Mouse (Mus musculus): Measurements from ENCODE around the gene Olfr1148. TPM values are rescaled to one million over a fixed set of nuclear protein-coding genes. Genes with fewer than 3 reads are reported as not detected.

The Olfr1148 gene
- not detected in 2 replicates for polyA plus RNA-seq (2015; fragmentation: Nextera tagmentation; extraction: Ambion mirVana)

DNA sequence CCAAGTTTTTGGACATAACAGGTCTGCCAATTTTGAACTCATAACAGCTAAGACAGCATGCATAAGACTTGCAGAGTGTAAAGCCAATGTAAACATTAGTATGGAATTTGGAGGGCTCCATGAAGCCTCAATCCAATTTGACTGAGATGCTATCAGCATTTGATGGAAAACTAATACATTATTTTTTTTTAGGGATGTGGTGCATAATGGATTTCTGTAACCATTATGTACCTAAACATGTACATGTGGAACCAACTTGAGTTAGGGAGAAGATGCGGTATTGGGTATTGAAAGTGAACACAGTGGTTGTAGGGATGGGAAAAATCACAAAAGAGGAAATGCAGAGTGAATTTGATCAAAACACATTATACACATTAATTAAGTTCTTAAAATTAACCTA lies at the start of gene Olfr1148:
TSS of gene Olfr1148 (plus strand) at position 301 of the 400 bp plus-strand sequence.
- Histone ChIP-seq H3K9me3 (replicated peaks) (no peaks in the 10 kb centered on the region), H3K4me3 (replicated peaks) (no peak within 1 kb of the TSS), H3K27me3 (no peaks in the 10 kb centered on the region), H3K9ac (no peak within 1 kb of the TSS), H3K4me2 (no peak within 1 kb of the TSS), H3K36me3 (no peaks in the 10 kb centered on the region), H3K4me1 (replicated peaks) (no peaks in the 10 kb centered on the region), H3K27ac (no peak within 1 kb of the TSS)
- no peak for DNase-seq
- no peak for ATAC-seq (ENCODE audit: low read depth)
- 55% methylated on average over 1 of the region's 1 CpGs for WGBS (ENCODE audit: insufficient replicate concordance)

DNA sequence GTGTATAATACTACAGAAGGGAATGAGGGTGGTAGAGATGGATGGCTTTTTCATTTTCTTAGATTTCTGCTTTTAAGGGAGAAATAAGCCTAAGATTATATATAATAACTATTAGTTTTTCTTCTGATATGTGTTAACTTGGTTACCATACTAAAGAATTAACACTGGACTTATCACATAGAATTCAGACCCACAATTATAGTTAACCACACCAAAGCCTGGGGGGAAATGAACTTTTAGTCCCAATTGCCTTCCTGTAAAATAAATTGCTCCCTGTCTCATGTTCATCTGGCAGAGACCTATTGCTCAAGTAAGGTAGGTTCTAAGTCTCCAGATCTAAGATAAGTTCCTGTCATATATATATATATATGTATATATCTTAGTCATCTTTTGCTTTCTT lies 30.0 kb upstream of the Olfr1148 start, which contains the start of gene Olfr1143:
TSS of gene Olfr1143 (plus strand) at position 301 of the 400 bp plus-strand sequence.
- ATAC-seq (ENCODE audit: low read depth), result no peak
- H3K9ac ChIP-seq, result no peak within 1 kb of the TSS
- no peak for DNase-seq
- H3K4me1 ChIP-seq (replicated peaks), result no peaks in the 10 kb centered on the region
- no peak within 1 kb of the TSS for H3K4me2 ChIP-seq
- no peaks in the 10 kb centered on the region for H3K36me3 ChIP-seq
- no peaks in the 10 kb centered on the region for H3K27me3 ChIP-seq
- H3K9me3 ChIP-seq (replicated peaks), result no peaks in the 10 kb centered on the region; the same call in 1 of the 2 replicates
- no peak within 1 kb of the TSS for H3K27ac ChIP-seq
- H3K4me3 ChIP-seq (replicated peaks), result no peak within 1 kb of the TSS

DNA sequence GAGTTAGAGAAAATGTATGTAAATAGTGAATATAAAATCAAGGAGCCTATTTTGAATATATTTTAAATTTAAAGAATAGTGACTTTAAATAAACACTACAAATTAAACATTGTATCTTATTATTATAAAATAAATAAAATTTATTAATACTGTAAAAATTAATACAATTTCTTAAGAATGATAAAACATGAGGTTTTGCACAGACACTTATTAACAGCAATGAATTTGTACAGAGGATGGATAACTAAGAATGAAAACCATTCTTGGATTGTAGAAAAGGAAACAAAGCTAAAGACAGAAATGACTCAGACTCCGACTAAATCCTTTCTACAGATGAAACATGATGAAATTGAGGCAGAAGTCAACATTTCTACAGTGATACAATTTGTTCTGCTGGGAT lies 20.8 kb upstream of the Olfr1148 start, which contains the start of gene Olfr1145:
TSS of gene Olfr1145 (plus strand) at position 301 of the 400 bp plus-strand sequence.
- Histone ChIP-seq H3K9me3 (replicated peaks) (no peaks in the 10 kb centered on the region; the same call in 1 of the 2 replicates), H3K4me1 (replicated peaks) (no peaks in the 10 kb centered on the region), H3K27me3 (no peaks in the 10 kb centered on the region), H3K4me3 (replicated peaks) (no peak within 1 kb of the TSS), H3K9ac (no peak within 1 kb of the TSS), H3K27ac (no peak within 1 kb of the TSS), H3K4me2 (no peak within 1 kb of the TSS), H3K36me3 (no peaks in the 10 kb centered on the region)
- 69% methylated on average over 1 of the region's 1 CpGs for WGBS (ENCODE audit: insufficient replicate concordance)
- ATAC-seq (ENCODE audit: low read depth) (no peak), DNase-seq (no peak)

DNA sequence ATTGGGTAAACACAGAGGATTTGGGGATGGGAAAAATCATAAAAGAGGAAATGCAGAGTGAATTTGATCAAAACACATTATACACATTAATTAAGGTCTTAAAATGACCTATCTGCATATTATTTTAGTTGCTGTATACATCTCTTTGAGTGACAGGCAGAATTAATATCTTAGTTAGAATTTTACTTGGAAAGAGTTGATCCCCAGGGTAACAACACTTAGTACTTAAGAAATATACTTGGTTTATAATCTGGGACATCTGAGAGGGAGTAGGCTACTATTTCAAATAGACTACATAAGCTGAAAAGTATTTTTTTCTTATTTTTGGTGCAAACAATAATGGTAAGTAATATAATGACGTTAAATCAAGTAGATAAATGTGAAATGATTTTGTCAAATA lies 13.4 kb downstream of the Olfr1148 start, which contains the start of gene Olfr1150-ps1:
TSS of gene Olfr1150-ps1 (plus strand) at position 301 of the 400 bp plus-strand sequence.
- no peak for ATAC-seq (ENCODE audit: low read depth)
- Histone ChIP-seq H3K27me3 (no peaks in the 10 kb centered on the region), H3K36me3 (no peaks in the 10 kb centered on the region), H3K4me1 (replicated peaks) (no peaks in the 10 kb centered on the region), H3K9me3 (replicated peaks) (no peaks in the 10 kb centered on the region), H3K27ac (no peak within 1 kb of the TSS), H3K4me3 (replicated peaks) (no peak within 1 kb of the TSS), H3K4me2 (no peak within 1 kb of the TSS), H3K9ac (no peak within 1 kb of the TSS)
- no peak for DNase-seq
- WGBS (ENCODE audit: insufficient replicate concordance), result 67% methylated on average over 1 of the region's 1 CpGs

DNA sequence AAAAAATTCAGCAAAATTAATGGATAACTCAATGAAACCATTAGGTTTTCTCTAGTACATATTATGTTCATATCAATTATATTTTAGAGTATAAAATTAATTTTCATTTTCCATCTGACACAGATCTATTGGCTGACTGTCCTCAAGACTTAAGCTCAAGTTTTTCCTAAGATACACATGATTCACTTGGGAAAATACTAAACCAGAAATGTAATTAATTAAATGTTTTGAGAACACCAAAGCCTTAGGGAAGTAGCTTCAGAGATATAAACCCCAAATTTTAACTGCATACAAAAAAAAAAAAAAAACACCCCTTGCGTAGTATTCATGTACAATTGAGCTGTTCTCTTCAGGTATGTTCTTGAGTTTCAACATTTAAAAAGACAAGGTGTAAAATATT lies 25.2 kb downstream of the Olfr1148 start, which contains the start of gene Olfr1151:
TSS of gene Olfr1151 (plus strand) at position 301 of the 400 bp plus-strand sequence.
- Histone ChIP-seq H3K27me3 (no peaks in the 10 kb centered on the region), H3K4me1 (replicated peaks) (no peaks in the 10 kb centered on the region), H3K4me3 (replicated peaks) (no peak within 1 kb of the TSS), H3K9ac (no peak within 1 kb of the TSS), H3K27ac (no peak within 1 kb of the TSS), H3K36me3 (no peaks in the 10 kb centered on the region), H3K4me2 (no peak within 1 kb of the TSS), H3K9me3 (replicated peaks) (no peaks in the 10 kb centered on the region)
- DNase-seq, result no peak
- no peak for ATAC-seq (ENCODE audit: low read depth)
- 74% methylated on average over 1 of the region's 1 CpGs for WGBS (ENCODE audit: insufficient replicate concordance)

DNA sequence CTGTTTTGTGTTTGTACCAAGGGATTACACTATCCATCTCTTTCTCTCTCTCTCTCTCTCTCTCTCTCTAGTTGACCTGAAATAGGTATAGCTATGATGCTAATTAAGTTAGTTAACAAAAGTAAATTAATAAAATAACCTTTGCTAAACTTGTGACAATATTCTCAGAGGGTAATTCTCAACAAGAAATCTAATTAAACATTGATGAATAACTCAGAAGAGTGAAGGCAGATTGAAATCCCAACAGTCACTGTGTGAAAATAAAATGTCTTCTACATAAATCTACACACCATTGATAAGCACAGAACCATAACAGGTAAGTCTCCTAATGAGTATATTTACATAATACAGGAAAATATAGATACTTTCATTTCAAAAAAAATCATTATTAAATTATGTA lies 35.9 kb downstream of the Olfr1148 start, which contains the start of gene Olfr1152:
TSS of gene Olfr1152 (plus strand) at position 301 of the 400 bp plus-strand sequence.
- no peak within 1 kb of the TSS for H3K9ac ChIP-seq
- no peak for DNase-seq
- ATAC-seq (ENCODE audit: low read depth), result no peak
- no peak within 1 kb of the TSS for H3K27ac ChIP-seq
- no peak within 1 kb of the TSS for H3K4me3 ChIP-seq (replicated peaks)
- H3K36me3 ChIP-seq, result no peaks in the 10 kb centered on the region
- H3K9me3 ChIP-seq (replicated peaks), result no peaks in the 10 kb centered on the region
- H3K27me3 ChIP-seq, result no peaks in the 10 kb centered on the region
- no peak within 1 kb of the TSS for H3K4me2 ChIP-seq
- H3K4me1 ChIP-seq (replicated peaks), result no peaks in the 10 kb centered on the region

Other genes with a start within 250 kb of the Olfr1148 start
- gene Olfr1130, start 224.3 kb upstream of the Olfr1148 start, polyA plus RNA-seq (2015; fragmentation: Nextera tagmentation; extraction: Ambion mirVana), result not detected in 2 replicates
- not detected in 2 replicates for gene Olfr1131, start 203.4 kb upstream of the Olfr1148 start, polyA plus RNA-seq (2015; fragmentation: Nextera tagmentation; extraction: Ambion mirVana)
- not detected in 2 replicates for gene Olfr1132, start 193.0 kb upstream of the Olfr1148 start, polyA plus RNA-seq (2015; fragmentation: Nextera tagmentation; extraction: Ambion mirVana)
- not detected in 2 replicates for gene Olfr1133, start 183.2 kb upstream of the Olfr1148 start, polyA plus RNA-seq (2015; fragmentation: Nextera tagmentation; extraction: Ambion mirVana)
- not detected in 2 replicates for gene Olfr1134, start 172.1 kb upstream of the Olfr1148 start, polyA plus RNA-seq (2015; fragmentation: Nextera tagmentation; extraction: Ambion mirVana)
- gene Olfr1135, start 156.9 kb upstream of the Olfr1148 start, polyA plus RNA-seq (2015; fragmentation: Nextera tagmentation; extraction: Ambion mirVana), result not detected in 2 replicates
- not detected in 2 replicates for gene Olfr1136, start 136.6 kb upstream of the Olfr1148 start, polyA plus RNA-seq (2015; fragmentation: Nextera tagmentation; extraction: Ambion mirVana)
- not detected in 2 replicates for gene Olfr1137, start 117.4 kb upstream of the Olfr1148 start, polyA plus RNA-seq (2015; fragmentation: Nextera tagmentation; extraction: Ambion mirVana)
- gene Olfr1138, start 90.6 kb upstream of the Olfr1148 start, polyA plus RNA-seq (2015; fragmentation: Nextera tagmentation; extraction: Ambion mirVana), result not detected in 2 replicates
- not detected in 2 replicates for gene Olfr1140, start 86.8 kb upstream of the Olfr1148 start, polyA plus RNA-seq (2015; fragmentation: Nextera tagmentation; extraction: Ambion mirVana)
- gene Olfr1141, start 76.5 kb upstream of the Olfr1148 start, polyA plus RNA-seq (2015; fragmentation: Nextera tagmentation; extraction: Ambion mirVana), result not detected in 2 replicates
- gene Olfr152, start 51.0 kb upstream of the Olfr1148 start, polyA plus RNA-seq (2015; fragmentation: Nextera tagmentation; extraction: Ambion mirVana), result not detected in 2 replicates
- gene Olfr1143, start 29.9 kb upstream of the Olfr1148 start, polyA plus RNA-seq (2015; fragmentation: Nextera tagmentation; extraction: Ambion mirVana), result not detected in 2 replicates
- not detected in 2 replicates for gene Olfr1145, start 20.7 kb upstream of the Olfr1148 start, polyA plus RNA-seq (2015; fragmentation: Nextera tagmentation; extraction: Ambion mirVana)
- gene Olfr1150-ps1, start 13.5 kb downstream of the Olfr1148 start, polyA plus RNA-seq (2015; fragmentation: Nextera tagmentation; extraction: Ambion mirVana), result not detected in 2 replicates
- not detected in 2 replicates for gene Olfr1151, start 25.3 kb downstream of the Olfr1148 start, polyA plus RNA-seq (2015; fragmentation: Nextera tagmentation; extraction: Ambion mirVana)
- not detected in 2 replicates for gene Olfr1152, start 36.0 kb downstream of the Olfr1148 start, polyA plus RNA-seq (2015; fragmentation: Nextera tagmentation; extraction: Ambion mirVana)
- gene Olfr1153, start 64.4 kb downstream of the Olfr1148 start, polyA plus RNA-seq (2015; fragmentation: Nextera tagmentation; extraction: Ambion mirVana), result not detected in 2 replicates
- not detected in 2 replicates for gene Olfr1154, start 74.6 kb downstream of the Olfr1148 start, polyA plus RNA-seq (2015; fragmentation: Nextera tagmentation; extraction: Ambion mirVana)
- gene Olfr1155, start 114.6 kb downstream of the Olfr1148 start, polyA plus RNA-seq (2015; fragmentation: Nextera tagmentation; extraction: Ambion mirVana), result not detected in 2 replicates
- not detected in 2 replicates for gene Olfr1156, start 122.6 kb downstream of the Olfr1148 start, polyA plus RNA-seq (2015; fragmentation: Nextera tagmentation; extraction: Ambion mirVana)
- gene Olfr1157, start 137.8 kb downstream of the Olfr1148 start, polyA plus RNA-seq (2015; fragmentation: Nextera tagmentation; extraction: Ambion mirVana), result not detected in 2 replicates
- gene Olfr74, start 144.1 kb downstream of the Olfr1148 start, polyA plus RNA-seq (2015; fragmentation: Nextera tagmentation; extraction: Ambion mirVana), result not detected in 2 replicates
- not detected in 2 replicates for gene Olfr1158, start 159.6 kb downstream of the Olfr1148 start, polyA plus RNA-seq (2015; fragmentation: Nextera tagmentation; extraction: Ambion mirVana)
- gene Olfr1160, start 177.7 kb downstream of the Olfr1148 start, polyA plus RNA-seq (2015; fragmentation: Nextera tagmentation; extraction: Ambion mirVana), result not detected in 2 replicates
- not detected in 2 replicates for gene Olfr1161, start 192.2 kb downstream of the Olfr1148 start, polyA plus RNA-seq (2015; fragmentation: Nextera tagmentation; extraction: Ambion mirVana)
- gene Olfr73, start 207.2 kb downstream of the Olfr1148 start, polyA plus RNA-seq (2015; fragmentation: Nextera tagmentation; extraction: Ambion mirVana), result not detected in 2 replicates
- gene Olfr1162, start 220.6 kb downstream of the Olfr1148 start, polyA plus RNA-seq (2015; fragmentation: Nextera tagmentation; extraction: Ambion mirVana), result not detected in 2 replicates
- not detected in 2 replicates for gene Olfr1163, start 241.3 kb downstream of the Olfr1148 start, polyA plus RNA-seq (2015; fragmentation: Nextera tagmentation; extraction: Ambion mirVana)

All from liver, embryonic 13.5 days (tissue).